Mouse (Mus musculus) midbrain, embryonic 15.5 days (tissue): ENCODE measurements at regions not wholly inside any gene's neighbourhood (a gene's known extent, or its start where the extent isn't known, plus 50 kb on each side); places are given as distances from the start of the nearest gene placed in this dataset.

Experiments used
- ATAC-seq: fragments of 200-750 bp; cut with Nextera tagmentation; replicated peaks from 2 replicates; pipeline ENCODE4 v1.8.0; 2017; ENCODE audit warnings: moderate TSS enrichment
- H3K27ac ChIP-seq: fragments of 300-500 bp; sonication (generic); 2 replicates; pipeline ENCODE4 v1.5.1; 2015; ENCODE audit warnings: mild to moderate bottlenecking, inconsistent platforms
- H3K27me3 ChIP-seq: fragments of 300-500 bp; sonication (generic); replicated peaks from 2 replicates; pipeline ENCODE4 v1.6.1; 2015; ENCODE audit warnings: inconsistent platforms
- H3K36me3 ChIP-seq: fragments of 300-500 bp; sonication (generic); replicated peaks from 2 replicates; pipeline ENCODE4 v1.6.1; 2015; ENCODE audit warnings: inconsistent platforms
- H3K4me1 ChIP-seq: fragments of 300-500 bp; sonication (generic); 2 replicates; pipeline ENCODE4 v1.6.1; 2015; ENCODE audit warnings: inconsistent platforms
- H3K4me2 ChIP-seq: fragments of 300-500 bp; sonication (generic); 2 replicates; pipeline ENCODE4 v1.6.1; 2015; ENCODE audit warnings: inconsistent platforms, mild to moderate bottlenecking, moderate library complexity
- H3K4me3 ChIP-seq: fragments of 300-500 bp; sonication (generic); 2 replicates; pipeline ENCODE4 v1.5.1; 2015; ENCODE audit warnings: mild to moderate bottlenecking, inconsistent platforms
- H3K9ac ChIP-seq: fragments of 300-500 bp; sonication (generic); 2 replicates; pipeline ENCODE4 v1.6.1; 2015; ENCODE audit warnings: mild to moderate bottlenecking, inconsistent platforms
- H3K9me3 ChIP-seq: fragments of 300-500 bp; sonication (generic); 2 replicates; pipeline ENCODE4 v1.6.1; 2016; ENCODE audit warnings: inconsistent platforms
- WGBS: fragments of 180-500 bp; shearing (Covaris S2); methylation state at CpG from one replicate; pipeline ENCODE4 v1.1.7; 2015; ENCODE audit warnings: mixed read lengths; 5-methylcytosine and 5-hydroxymethylcytosine counted together

DNA sequence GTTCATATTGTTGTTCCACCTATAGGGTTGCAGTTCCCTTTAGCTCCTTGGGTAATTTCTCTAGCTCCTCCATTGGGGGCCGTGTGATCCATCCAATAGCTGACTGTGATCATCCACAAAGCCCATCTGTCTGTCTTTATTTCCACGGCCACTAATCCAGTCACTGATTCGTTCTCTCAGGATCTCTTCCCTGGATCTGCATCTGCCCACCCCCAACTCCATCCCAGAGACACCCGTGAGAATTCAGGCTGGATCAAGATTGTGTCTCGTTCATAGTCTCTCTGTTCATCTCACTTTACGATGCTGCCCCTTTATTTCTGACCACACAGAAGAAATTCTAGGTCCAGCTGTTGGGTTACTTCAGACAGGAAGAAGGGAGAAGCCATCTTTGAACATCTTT lies 96.7 kb downstream of the Avpr1a start:
- Histone ChIP-seq H3K4me1 (no peaks in the 10 kb centered on the region), H3K4me2 (no peak overlapping the region), H3K9me3 (no peaks in the 10 kb centered on the region), H3K27me3 (no peaks in the 10 kb centered on the region), H3K36me3 (no peaks in the 10 kb centered on the region), H3K27ac (no peak overlapping the region), H3K4me3 (no peak overlapping the region), H3K9ac (no peak overlapping the region)
- 74% methylated on average over 6 of the region's 6 CpGs for WGBS
- ATAC-seq: no peak

DNA sequence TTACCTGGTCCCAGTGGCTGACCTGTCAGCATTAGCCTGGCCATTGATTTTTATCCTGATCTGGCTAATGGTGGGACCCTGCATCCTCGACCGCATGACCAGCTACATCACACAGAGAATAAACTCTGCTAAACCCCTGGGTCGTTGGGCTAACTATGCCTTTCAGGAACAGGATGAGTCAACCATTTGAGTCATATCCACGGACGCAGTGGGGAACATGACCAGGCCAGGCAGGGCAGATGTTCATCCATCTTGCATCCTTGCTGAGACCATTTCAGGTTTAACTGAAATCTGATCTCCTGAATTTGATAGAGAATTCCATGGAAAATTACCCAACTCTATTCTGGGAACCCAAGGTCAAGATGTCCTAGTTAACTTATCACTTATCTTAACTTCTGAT lies 103.3 kb downstream of the Avpr1a start:
- H3K9me3 ChIP-seq: no peaks in the 10 kb centered on the region
- no peak for ATAC-seq
- no peak overlapping the region for H3K27ac ChIP-seq
- H3K36me3 ChIP-seq: no peaks in the 10 kb centered on the region
- no peak overlapping the region for H3K9ac ChIP-seq
- H3K27me3 ChIP-seq: 0 out of 2 replicates have a peak, but pooled peaks cover 3% of the 10 kb centered on the region
- H3K4me3 ChIP-seq: no peak overlapping the region
- H3K4me1 ChIP-seq: peaks cover 2% of the 10 kb centered on the region; the same call in 1 of the 2 replicates
- no peak overlapping the region for H3K4me2 ChIP-seq
- WGBS: 88% methylated on average over 5 of the region's 5 CpGs

DNA sequence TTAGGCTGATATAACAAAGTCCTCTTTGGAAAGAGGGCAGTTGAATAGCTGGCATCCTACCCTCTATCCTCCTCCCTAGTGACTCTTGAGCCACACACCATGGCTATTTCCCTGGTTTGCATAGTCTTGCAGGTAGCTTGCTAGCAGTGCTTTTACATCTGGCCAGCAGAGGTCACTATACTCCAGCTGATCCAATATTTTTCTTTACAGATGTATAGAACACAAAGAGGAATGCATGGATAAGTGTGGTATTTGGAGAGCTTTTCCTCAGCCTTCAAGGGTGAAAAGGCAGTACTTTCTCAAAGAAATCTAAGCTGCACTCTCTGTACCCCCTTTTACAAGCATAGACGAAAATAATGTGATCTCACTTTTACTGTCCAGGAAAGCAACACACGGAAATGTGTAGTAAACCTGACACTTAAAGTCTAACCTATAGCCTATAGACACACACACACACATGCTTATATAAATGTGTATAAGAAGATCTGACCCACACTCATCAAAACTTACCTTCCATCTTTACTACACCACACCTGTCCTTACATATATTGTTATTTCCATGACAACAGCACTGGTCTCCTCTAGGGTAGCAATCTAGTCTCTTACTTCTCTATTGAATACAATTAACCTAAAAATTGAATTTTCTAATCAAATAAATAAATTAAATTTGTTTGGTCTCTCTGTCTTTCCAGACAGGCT lies 105.0 kb downstream of the Avpr1a start:
- Histone ChIP-seq H3K36me3 (no peaks in the 10 kb centered on the region), H3K27ac (no peak overlapping the region), H3K4me3 (no peak overlapping the region), H3K9ac (no peak overlapping the region), H3K4me2 (no peak overlapping the region), H3K4me1 (peaks cover 2% of the 10 kb centered on the region; the same call in 1 of the 2 replicates), H3K27me3 (0 out of 2 replicates have a peak, but pooled peaks cover 3% of the 10 kb centered on the region), H3K9me3 (no peaks in the 10 kb centered on the region)
- 54% methylated on average over 2 of the region's 2 CpGs for WGBS
- ATAC-seq: peak; percentile 71

DNA sequence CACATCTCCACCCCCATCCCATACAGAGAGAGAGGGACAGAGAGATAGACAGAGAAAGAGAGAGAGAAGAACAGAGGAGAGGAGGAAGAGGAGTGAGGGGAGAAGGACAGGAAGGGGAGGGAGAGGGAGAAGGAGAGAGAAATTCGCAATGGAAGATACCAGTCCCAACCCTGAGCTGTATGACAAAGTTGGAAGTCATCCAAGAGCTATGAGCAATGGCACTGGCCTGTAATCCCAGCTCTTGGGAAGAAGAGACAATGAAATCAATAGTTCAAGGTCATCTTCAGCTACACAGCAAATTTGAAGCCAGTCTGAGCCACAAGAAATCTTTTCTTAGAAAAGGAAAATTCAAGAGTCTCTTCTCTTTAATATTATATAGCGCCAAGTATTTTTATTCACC lies 105.6 kb downstream of the Avpr1a start:
- Histone ChIP-seq H3K4me3 (no peak overlapping the region), H3K27ac (no peak overlapping the region), H3K36me3 (no peaks in the 10 kb centered on the region), H3K4me2 (no peak overlapping the region), H3K4me1 (peaks cover 2% of the 10 kb centered on the region; the same call in 1 of the 2 replicates), H3K9ac (no peak overlapping the region), H3K9me3 (no peaks in the 10 kb centered on the region), H3K27me3 (0 out of 2 replicates have a peak, but pooled peaks cover 3% of the 10 kb centered on the region)
- ATAC-seq: 0 out of 2 replicates have a peak, but pooled peaks have one; percentile 6
- 68% methylated on average over 2 of the region's 2 CpGs for WGBS

DNA sequence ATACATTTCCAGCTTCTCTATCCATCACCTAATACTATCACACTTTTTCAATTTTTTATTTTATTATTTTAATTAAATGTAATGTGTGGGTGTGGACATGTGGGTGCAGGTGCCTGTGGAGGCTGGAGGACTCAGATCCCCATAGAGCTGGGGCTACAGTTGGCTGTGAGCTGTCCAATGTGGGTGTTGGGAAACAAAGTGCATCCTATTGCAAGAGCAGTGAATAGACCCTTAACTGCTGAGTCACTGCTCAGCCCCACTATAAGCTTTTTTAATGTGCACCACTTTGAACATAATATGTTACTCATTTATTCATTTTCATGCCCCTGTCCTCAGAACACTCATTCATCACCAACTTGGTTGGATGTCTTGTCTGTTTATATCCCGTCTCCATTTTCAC lies 110.4 kb downstream of the Avpr1a start:
- H3K9ac ChIP-seq: no peak overlapping the region
- no peaks in the 10 kb centered on the region for H3K4me1 ChIP-seq
- 100% methylated on average over 1 of the region's 1 CpGs for WGBS
- no peak overlapping the region for H3K4me3 ChIP-seq
- H3K9me3 ChIP-seq: no peaks in the 10 kb centered on the region
- no peak overlapping the region for H3K4me2 ChIP-seq
- H3K36me3 ChIP-seq: no peaks in the 10 kb centered on the region
- H3K27me3 ChIP-seq: 0 out of 2 replicates have a peak, but pooled peaks cover 3% of the 10 kb centered on the region
- H3K27ac ChIP-seq: no peak overlapping the region
- ATAC-seq: no peak

DNA sequence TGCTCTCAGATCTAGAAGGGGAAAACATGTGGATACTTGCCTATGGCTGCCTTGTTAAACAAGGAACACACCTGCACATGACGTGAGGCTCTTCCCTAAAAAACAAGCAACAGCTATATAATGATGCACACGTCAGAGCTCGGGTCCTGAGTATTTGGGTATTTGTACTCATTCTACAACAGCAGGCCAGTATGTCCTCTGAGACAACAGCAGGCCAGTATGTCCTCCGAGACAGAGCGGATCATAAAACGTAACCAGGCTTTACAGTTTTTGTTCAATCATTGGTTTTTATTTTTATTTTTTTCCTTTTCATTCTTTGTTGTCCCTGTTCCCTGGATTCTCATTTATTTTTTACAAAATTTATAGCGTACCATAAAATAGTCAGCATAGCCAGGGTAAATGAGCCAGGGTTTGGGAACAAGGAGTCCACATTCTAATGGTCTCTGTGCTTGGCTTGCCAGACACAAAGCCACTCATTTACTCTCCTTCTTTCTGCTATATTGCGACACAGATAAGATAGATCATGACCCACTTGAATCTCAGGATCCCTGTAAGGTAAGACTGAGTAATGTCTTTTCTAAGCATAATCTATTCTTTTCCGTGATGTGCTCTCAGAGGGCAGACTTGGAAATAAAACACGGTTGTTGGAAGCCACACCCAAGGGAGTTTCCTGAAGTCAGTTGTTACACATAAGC lies 111.8 kb downstream of the Avpr1a start:
- H3K36me3 ChIP-seq: no peaks in the 10 kb centered on the region
- H3K4me3 ChIP-seq: no peak overlapping the region
- H3K9ac ChIP-seq: no peak overlapping the region
- H3K4me1 ChIP-seq: peaks cover 9% of the 10 kb centered on the region
- WGBS: 86% methylated on average over 10 of the region's 10 CpGs
- ATAC-seq: no peak
- H3K27ac ChIP-seq: no peak overlapping the region
- 0 out of 2 replicates have a peak, but pooled peaks cover 3% of the 10 kb centered on the region for H3K27me3 ChIP-seq
- H3K9me3 ChIP-seq: no peaks in the 10 kb centered on the region
- no peak overlapping the region for H3K4me2 ChIP-seq

DNA sequence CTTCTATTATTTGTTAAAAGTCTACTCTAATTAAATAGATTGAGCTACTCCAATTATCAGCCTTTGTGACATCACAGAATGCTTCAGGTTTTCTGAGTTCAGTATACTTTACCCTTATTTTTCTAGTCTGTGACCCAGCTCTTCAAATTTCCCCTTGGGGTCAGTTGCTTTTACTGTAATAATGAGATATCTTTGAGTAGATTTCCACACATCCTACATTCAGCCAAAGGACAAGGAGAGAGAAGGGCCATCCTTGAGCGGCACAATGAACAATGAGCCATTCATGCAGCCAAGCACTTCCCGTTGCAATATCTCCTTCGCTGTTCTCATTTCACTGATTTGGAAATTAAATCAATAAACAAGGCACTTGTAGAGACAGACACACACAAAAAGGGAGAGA lies 113.6 kb downstream of the Avpr1a start:
- ATAC-seq: no peak
- no peak overlapping the region for H3K27ac ChIP-seq
- no peaks in the 10 kb centered on the region for H3K36me3 ChIP-seq
- no peak overlapping the region for H3K4me2 ChIP-seq
- peaks cover 9% of the 10 kb centered on the region for H3K4me1 ChIP-seq
- WGBS: 61% methylated on average over 3 of the region's 3 CpGs
- no peaks in the 10 kb centered on the region for H3K9me3 ChIP-seq
- H3K27me3 ChIP-seq: no peaks in the 10 kb centered on the region
- no peak overlapping the region for H3K4me3 ChIP-seq
- H3K9ac ChIP-seq: no peak overlapping the region

DNA sequence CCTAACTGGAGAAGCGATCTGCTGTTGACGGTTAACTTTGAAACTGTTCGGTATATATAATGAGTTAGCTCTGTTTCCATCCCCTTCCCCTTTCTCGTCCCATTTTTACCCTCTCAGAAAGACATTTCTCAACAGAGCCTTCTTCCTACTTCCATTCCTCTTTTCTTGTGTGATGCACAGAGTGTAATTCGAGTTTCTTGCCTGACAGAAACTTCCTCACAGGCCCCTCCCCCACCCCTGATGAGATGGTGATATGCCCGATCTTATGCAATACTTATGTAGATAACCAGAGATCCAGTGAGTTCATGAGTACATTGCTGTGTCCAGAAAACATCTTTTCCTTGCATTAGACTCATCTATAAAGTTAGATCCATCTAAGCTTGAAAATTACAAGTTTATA lies 114.2 kb downstream of the Avpr1a start:
- ATAC-seq: no peak
- WGBS: 71% methylated on average over 6 of the region's 6 CpGs

DNA sequence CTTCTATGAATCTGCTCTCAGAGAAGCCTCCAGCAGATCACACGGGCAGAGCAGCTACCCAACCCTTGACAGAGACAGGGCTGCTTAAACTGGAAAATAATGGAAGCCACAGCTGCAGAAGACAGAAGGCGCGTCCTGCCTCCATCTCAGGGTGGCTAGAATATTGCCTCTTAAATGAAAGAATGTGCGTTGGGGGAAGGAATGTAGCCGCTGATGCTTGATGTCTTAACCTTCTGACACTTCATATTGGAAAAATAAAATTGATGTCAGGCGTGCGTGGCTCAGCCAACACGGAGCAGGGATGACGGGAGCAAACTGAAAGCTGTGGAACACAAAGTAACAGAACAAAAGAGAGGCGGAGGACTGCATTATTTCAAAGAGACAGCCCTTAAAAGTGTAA lies 114.6 kb upstream of the Ppm1h start:
- Histone ChIP-seq H3K27me3 (no peaks in the 10 kb centered on the region), H3K9ac (peak overlapping the region; percentile 29), H3K4me1 (peaks cover 9% of the 10 kb centered on the region), H3K9me3 (no peaks in the 10 kb centered on the region), H3K4me3 (0 out of 2 replicates have a peak overlapping the region, but pooled peaks have one; percentile 5), H3K27ac (peak overlapping the region; percentile 58), H3K4me2 (peak overlapping the region; percentile 38), H3K36me3 (no peaks in the 10 kb centered on the region)
- peak; percentile 62 for ATAC-seq
- 24% methylated on average over 10 of the region's 10 CpGs for WGBS

More for the DNA sequence above, 114.2 kb downstream of the Avpr1a start:
- H3K27me3 ChIP-seq: no peaks in the 10 kb centered on the region
- H3K36me3 ChIP-seq: no peaks in the 10 kb centered on the region
- H3K4me3 ChIP-seq: no peak overlapping the region
- no peak overlapping the region for H3K4me2 ChIP-seq
- H3K9ac ChIP-seq: no peak overlapping the region
- H3K4me1 ChIP-seq: peaks cover 9% of the 10 kb centered on the region
- no peaks in the 10 kb centered on the region for H3K9me3 ChIP-seq
- H3K27ac ChIP-seq: no peak overlapping the region

DNA sequence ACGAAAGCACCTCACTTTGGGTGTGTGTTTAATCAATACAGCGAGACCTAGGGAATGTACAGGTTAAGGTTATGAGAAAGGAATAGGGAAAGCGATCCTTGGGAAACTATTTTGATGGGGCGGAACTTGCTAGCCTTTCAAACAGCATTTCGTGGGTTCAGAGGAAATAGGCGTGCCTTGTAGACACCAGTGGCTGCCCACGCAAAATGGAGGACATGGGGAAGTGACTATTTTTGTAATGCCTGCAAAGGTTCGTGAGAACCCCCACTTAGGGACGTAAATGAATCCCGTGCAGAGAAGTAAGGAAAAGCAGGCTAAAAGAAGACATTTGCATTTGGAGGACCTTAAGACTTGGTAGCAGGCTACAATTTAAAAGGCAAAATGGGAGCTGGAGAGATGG lies 114.1 kb upstream of the Ppm1h start:
- Histone ChIP-seq H3K4me1 (peaks cover 9% of the 10 kb centered on the region), H3K9ac (0 out of 2 replicates have a peak overlapping the region, but pooled peaks have one; percentile 29), H3K27me3 (no peaks in the 10 kb centered on the region), H3K9me3 (no peaks in the 10 kb centered on the region), H3K27ac (peak overlapping the region; percentile 58), H3K4me2 (peak overlapping the region; percentile 38; the same call in 1 of the 2 replicates), H3K4me3 (no peak overlapping the region), H3K36me3 (no peaks in the 10 kb centered on the region)
- ATAC-seq: no peak
- 80% methylated on average over 10 of the region's 10 CpGs for WGBS

DNA sequence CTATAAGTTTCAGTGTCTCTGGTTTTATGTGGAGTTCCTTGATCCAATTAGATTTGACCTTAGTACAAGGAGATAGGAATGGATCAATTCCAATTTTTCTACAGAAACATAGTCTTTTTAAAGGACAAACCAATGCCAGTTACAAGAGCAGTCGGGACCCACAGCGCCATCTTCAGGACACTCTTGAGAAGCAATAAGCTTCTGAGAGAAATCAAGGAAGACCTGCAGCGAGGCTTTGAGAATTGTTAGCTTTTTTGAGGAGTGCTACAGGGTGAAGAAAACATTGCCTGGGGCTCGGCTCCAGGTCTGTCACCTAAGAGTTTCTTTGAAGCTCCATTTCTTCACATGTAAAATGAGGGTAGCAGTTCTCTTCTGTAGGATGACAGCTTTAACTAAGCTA lies 112.0 kb upstream of the Ppm1h start:
- Histone ChIP-seq H3K4me1 (peaks cover 14% of the 10 kb centered on the region), H3K9ac (no peak overlapping the region), H3K27ac (no peak overlapping the region), H3K9me3 (no peaks in the 10 kb centered on the region), H3K4me3 (no peak overlapping the region), H3K36me3 (no peaks in the 10 kb centered on the region), H3K27me3 (no peaks in the 10 kb centered on the region), H3K4me2 (no peak overlapping the region)
- ATAC-seq: no peak
- 53% methylated on average over 4 of the region's 4 CpGs for WGBS

DNA sequence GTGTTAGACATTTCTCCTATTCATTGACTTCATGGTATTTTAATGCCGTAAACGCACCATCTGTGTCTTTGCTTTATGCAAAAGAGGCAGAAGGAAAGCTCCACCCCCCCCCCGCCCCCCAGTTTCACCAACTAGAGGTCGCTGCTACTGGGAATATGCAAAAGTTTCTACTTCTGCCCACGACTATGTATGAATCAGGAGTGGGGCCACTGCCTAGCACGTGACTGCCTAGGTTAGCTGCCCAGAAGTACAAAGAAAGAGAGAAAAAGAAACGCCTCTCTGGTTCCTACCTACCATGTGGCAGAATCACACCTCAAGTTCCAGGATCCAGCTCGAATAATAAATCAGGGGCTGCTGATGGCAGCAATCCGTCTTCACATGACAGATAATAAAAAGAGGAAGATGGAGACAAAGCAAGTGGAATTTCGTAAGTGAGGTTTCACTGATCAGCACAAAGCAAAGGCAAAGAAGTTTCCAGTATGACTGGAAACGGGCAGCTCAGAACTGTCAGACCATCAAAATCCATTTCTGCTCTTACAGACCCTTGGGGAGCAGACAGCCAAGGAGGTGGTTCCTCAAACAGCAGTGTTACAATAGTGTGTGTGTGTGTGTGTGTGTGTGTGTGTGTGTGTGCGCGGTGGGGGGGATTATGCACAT lies 108.9 kb upstream of the Ppm1h start:
- Histone ChIP-seq H3K4me2 (no peak overlapping the region), H3K9me3 (no peaks in the 10 kb centered on the region), H3K9ac (no peak overlapping the region), H3K4me1 (peaks cover 5% of the 10 kb centered on the region; the same call in 1 of the 2 replicates), H3K27me3 (no peaks in the 10 kb centered on the region), H3K4me3 (no peak overlapping the region), H3K27ac (no peak overlapping the region), H3K36me3 (no peaks in the 10 kb centered on the region)
- ATAC-seq: no peak
- 65% methylated on average over 13 of the region's 13 CpGs for WGBS
